Mouse (Mus musculus): ENCODE results near the gene Nphp1. TPM values are rescaled to one million over a fixed set of nuclear protein-coding genes. Genes with fewer than 3 reads are reported as not detected.
A peak's percentile ranks its signal among the peaks of the same experiment; 100 is the strongest.

Nphp1 gene
- total RNA-seq (2012; rRNA removed) (7.5 and 8.2 TPM in 2 replicates), total RNA-seq (2014; rRNA removed) (4.6 and 6.3 TPM in 2 replicates), polyA plus RNA-seq (2012; ENCODE audit: insufficient read length, low read depth) (9.7 and 10.5 TPM in 2 replicates)

- Histone ChIP-seq H3K9ac (ENCODE audit: insufficient read depth, low read depth) (peak within 1 kb of the TSS; percentile 88), H3K27me3 (replicated peaks) (no peaks in the 10 kb centered on the region), H3K4me2 (ENCODE audit: insufficient read depth, low read depth, poor library complexity, severe bottlenecking) (peak within 1 kb of the TSS; percentile 89), H3K79me2 (replicated peaks; ENCODE audit: control insufficient read depth, extremely low read depth, insufficient read depth, poor library complexity, severe bottlenecking) (peaks cover 9% of the 10 kb centered on the region; the same call in 1 of the 2 replicates), H3K4me3 (replicated peaks in 1 of 3; ENCODE audit: low read depth in 2 of 3, low read length in 2 of 3, poor library complexity in 1 of 3) (peak within 1 kb of the TSS; percentile 59 to 67 (median 63)), H3K27ac (ENCODE audit: insufficient read depth, low read depth) (no peak within 1 kb of the TSS), H3K36me3 (replicated peaks in 1 of 2; ENCODE audit: control insufficient read depth in 1 of 2, insufficient read depth in 1 of 2, low read length in 1 of 2) (peaks cover 0 to 2% of the 10 kb centered on the region in 2 experiments), H3K9me3 (replicated peaks; ENCODE audit: low read length) (no peaks in the 10 kb centered on the region), H3K4me1 (ENCODE audit: control insufficient read depth in 1 of 2, insufficient read depth in 2 of 2) (peaks cover 2 to 25% of the 10 kb centered on the region in 2 experiments; a peak in 3 of 4 replicates)
- in situ Hi-C loops (cut with MboI; ENCODE audit: low pct_ligation_motif_present, low pct_unique_long_range_greater_than_20kb, low sequenced_read_pairs) (no loop called here), dilution Hi-C loops (cut with MboI; ENCODE audit: extremely low pct_ligation_motif_present, extremely low pct_unique_long_range_greater_than_20kb, low sequenced_read_pairs) (no loop called here)
- TF ChIP-seq ZC3H11A (IDR thresholded peaks at IDR 0.05; ENCODE audit: low read depth, low read length) (no peak), SMC3 (IDR thresholded peaks at IDR 0.05; ENCODE audit: low read depth, low read length) (no peak), RAD21 (IDR thresholded peaks at IDR 0.05; ENCODE audit: low read depth, low read length) (no peak), JUND (conservative IDR thresholded peaks at IDR 0.05; ENCODE audit: low read depth, low read length) (no peak), POLR2A (IDR thresholded peaks at IDR 0.05; ENCODE audit: low read depth, low read length) (peak; percentile 62; the same call in 1 of the 2 replicates), IRF4 (IDR thresholded peaks at IDR 0.05; ENCODE audit: low read depth, low read length) (no peak), TCF12 (IDR thresholded peaks at IDR 0.05; ENCODE audit: low read depth, low read length) (no peak), ZNF384 (IDR thresholded peaks at IDR 0.05; ENCODE audit: low read depth, low read length) (peak; percentile 94), SIN3A (IDR thresholded peaks at IDR 0.05; ENCODE audit: low read length) (peak; percentile 72; the same call in 1 of the 2 replicates), TBP (conservative IDR thresholded peaks at IDR 0.05; ENCODE audit: low read depth, low read length) (0 out of 2 replicates have a peak, but pooled peaks have one; percentile 42), HCFC1 (IDR thresholded peaks at IDR 0.05; ENCODE audit: low read depth, low read length) (peak; percentile 82), MXI1 (IDR thresholded peaks at IDR 0.05; ENCODE audit: low read depth, low read length) (peak; percentile 91), ELF1 (IDR thresholded peaks at IDR 0.05; ENCODE audit: low read depth, low read length) (peak; percentile 32; the same call in 1 of the 2 replicates)
- DNase-seq (ENCODE audit: extremely low read depth): peak; percentile 75
Measured at GRCm38 (mm10) chr2:127788440-127789116, at the start of gene Nphp1. Gene Nphp1 (minus strand): TSS chr2:127788897.

DNA sequence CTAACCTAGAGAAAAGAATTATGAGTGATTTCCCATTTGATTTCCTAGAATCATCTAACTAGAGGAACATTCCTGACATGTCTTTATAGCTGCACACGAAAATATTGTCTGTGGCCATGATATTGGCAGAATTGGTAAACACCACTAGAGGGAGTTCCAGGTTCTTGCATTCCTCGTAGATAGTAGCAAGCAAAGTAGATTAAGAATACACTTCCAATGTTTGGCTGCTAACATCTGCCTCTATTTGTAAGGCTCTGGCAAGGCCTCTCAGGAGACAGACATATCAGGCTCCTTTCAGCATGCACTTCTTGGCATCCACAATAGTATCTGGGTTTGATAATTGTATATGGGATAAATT lies 44.1 kb upstream of the Nphp1 start:
- no peaks in the 10 kb centered on the region for H3K9me3 ChIP-seq (replicated peaks; ENCODE audit: low read length)
- H3K27me3 ChIP-seq (replicated peaks): peaks cover 13% of the 10 kb centered on the region
- no peak overlapping the region for H3K27ac ChIP-seq (ENCODE audit: insufficient read depth, low read depth)
- TF ChIP-seq SMC3 (IDR thresholded peaks at IDR 0.05; ENCODE audit: low read depth, low read length): peak; percentile 66
- TF ChIP-seq MXI1 (IDR thresholded peaks at IDR 0.05; ENCODE audit: low read depth, low read length): no peak
- no peak for TF ChIP-seq ZNF384 (IDR thresholded peaks at IDR 0.05; ENCODE audit: low read depth, low read length)
- TF ChIP-seq CTCF (conservative IDR thresholded peaks at IDR 0.05 in 1 of 2, IDR thresholded peaks at IDR 0.05 in 1 of 2; ENCODE audit: low read depth in 2 of 2, low read length in 2 of 2): peak; percentile 52 to 86
- TF ChIP-seq HCFC1 (IDR thresholded peaks at IDR 0.05; ENCODE audit: low read depth, low read length): no peak
- peak; percentile 86 for TF ChIP-seq RAD21 (IDR thresholded peaks at IDR 0.05; ENCODE audit: low read depth, low read length)
- no peak for TF ChIP-seq NRF1 (IDR thresholded peaks at IDR 0.05; ENCODE audit: low read depth, low read length)
- TF ChIP-seq USF1 (IDR thresholded peaks at IDR 0.05; ENCODE audit: low read depth, low read length): no peak
- no peak for TF ChIP-seq MAFK (IDR thresholded peaks at IDR 0.05; ENCODE audit: insufficient replicate concordance, low read length)
- no peak for TF ChIP-seq POLR2A (IDR thresholded peaks at IDR 0.05; ENCODE audit: low read depth, low read length)
- no peak for TF ChIP-seq E2F4 (IDR thresholded peaks at IDR 0.05; ENCODE audit: insufficient replicate concordance, low read depth, low read length)
- no peak for TF ChIP-seq ZKSCAN1 (IDR thresholded peaks at IDR 0.05; ENCODE audit: borderline replicate concordance, low read depth, low read length)
- TF ChIP-seq CHD2 (IDR thresholded peaks at IDR 0.05; ENCODE audit: low read length): no peak
- no peak for TF ChIP-seq POLR2AphosphoS2 (IDR thresholded peaks at IDR 0.05; ENCODE audit: low read depth, low read length)
- 0 out of 2 replicates have a peak, but pooled peaks have one; percentile 18 for TF ChIP-seq TBP (conservative IDR thresholded peaks at IDR 0.05; ENCODE audit: low read depth, low read length)
- 0 out of 2 replicates have a peak, but pooled peaks have one; percentile 13 for TF ChIP-seq JUND (conservative IDR thresholded peaks at IDR 0.05; ENCODE audit: low read depth, low read length)
- TF ChIP-seq SIN3A (IDR thresholded peaks at IDR 0.05; ENCODE audit: low read length): peak; percentile 66; the same call in 1 of the 2 replicates
- TF ChIP-seq JUN (IDR thresholded peaks at IDR 0.05; ENCODE audit: insufficient read depth, low read depth, low read length): no peak
- in situ Hi-C loops (cut with MboI; ENCODE audit: low pct_ligation_motif_present, low pct_unique_long_range_greater_than_20kb, low sequenced_read_pairs): no loop called here
- dilution Hi-C loops (cut with MboI; ENCODE audit: extremely low pct_ligation_motif_present, extremely low pct_unique_long_range_greater_than_20kb, low sequenced_read_pairs): no loop called here
- H3K79me2 ChIP-seq (replicated peaks; ENCODE audit: control insufficient read depth, extremely low read depth, insufficient read depth, poor library complexity, severe bottlenecking): peaks cover 20% of the 10 kb centered on the region
- peak overlapping the region in 2 of 3 experiments; percentile 71 to 89 for H3K4me3 ChIP-seq (replicated peaks in 1 of 3; ENCODE audit: low read depth in 2 of 3, low read length in 2 of 3, poor library complexity in 1 of 3)
- H3K4me2 ChIP-seq (ENCODE audit: insufficient read depth, low read depth, poor library complexity, severe bottlenecking): no peak overlapping the region; the same call in 1 of the 2 replicates
- DNase-seq (ENCODE audit: extremely low read depth): peak; percentile 77
- peaks cover 0 to 9% of the 10 kb centered on the region in 2 experiments for H3K36me3 ChIP-seq (replicated peaks in 1 of 2; ENCODE audit: control insufficient read depth in 1 of 2, insufficient read depth in 1 of 2, low read length in 1 of 2)
- peaks cover 0 to 15% of the 10 kb centered on the region in 2 experiments; a peak in 1 of 4 replicates for H3K4me1 ChIP-seq (ENCODE audit: control insufficient read depth in 1 of 2, insufficient read depth in 2 of 2)
- no peak overlapping the region; the same call in 1 of the 2 replicates for H3K9ac ChIP-seq (ENCODE audit: insufficient read depth, low read depth)
